Mouse (Mus musculus) Muller cell, postnatal 12 days (primary cell): ENCODE measurements at regions not wholly inside any gene's neighbourhood (a gene's known extent, or its start where the extent isn't known, plus 50 kb on each side); places are given as distances from the start of the nearest gene placed in this dataset.

Source experiments
- DNase-seq: peaks from one replicate; pipeline ENCODE4 v3.0.0-alpha.2; 2015; ENCODE audit errors: inconsistent ontology term

GRCm38 (mm10) chr12:42526009-42526408, 1039.8 kb upstream of the Lrrn3 start:
- no peak for DNase-seq

GRCm38 (mm10) chr12:42524875-42525274, 1038.6 kb upstream of the Lrrn3 start:
- peak; percentile 6 for DNase-seq
